Comparison of ENCODE assay signal across 23 mouse cellular contexts in genomic region chr4:37647051-37647450, GRCm38 (mm10).
DNase-seq lines count a peak whose midpoint lies in the region; ATAC-seq and TF ChIP-seq lines count a peak whose summit lies in the region.
"Had no signal": no experiment of that assay in that cellular context is flagged by ENCODE, and none has a peak within 500 bp of the region (broad histone marks: within the 10 kb centered on the region; RNA-seq: fewer than 3 reads in every experiment).

No protein-coding gene starts in this region.

- H3K9ac ChIP-seq in embryonic facial prominence, embryonic 14.5 days (ENCODE audit: low read depth, low read length), result no peak overlapping the region
- no peak overlapping the region for H3K9ac ChIP-seq in midbrain, embryonic 12.5 days (replicated peaks)
- no peak overlapping the region for H3K9ac ChIP-seq in midbrain, embryonic 11.5 days (ENCODE audit: low read length)
- H3K9ac ChIP-seq: embryonic facial prominence, embryonic 15.5 days; heart, embryonic 13.5 days; hindbrain, embryonic 13.5 days; limb, embryonic 13.5 days; liver, embryonic 13.5 days; lung, embryonic 15.5 days had no signal

- no peak for TF ChIP-seq POLR2A in brain, embryonic 14.5 days (IDR thresholded peaks at IDR 0.05; ENCODE audit: borderline replicate concordance, extremely low read depth, insufficient read depth, insufficient read length, poor library complexity, severe bottlenecking)

- H3K27me3 ChIP-seq in embryonic facial prominence, embryonic 14.5 days (replicated peaks; ENCODE audit: control insufficient read depth, insufficient read depth, low read length), result no peaks in the 10 kb centered on the region
- no peaks in the 10 kb centered on the region for H3K27me3 ChIP-seq in embryonic facial prominence, embryonic 10.5 days (replicated peaks; ENCODE audit: low read depth, poor library complexity, severe bottlenecking)
- H3K27me3 ChIP-seq in midbrain, embryonic 12.5 days, result no peaks in the 10 kb centered on the region
- H3K27me3 ChIP-seq in midbrain, embryonic 11.5 days (ENCODE audit: control insufficient read depth, insufficient read depth, low read length), result no peaks in the 10 kb centered on the region
- H3K27me3 ChIP-seq: embryonic facial prominence, embryonic 15.5 days; heart, embryonic 13.5 days; hindbrain, embryonic 13.5 days; limb, embryonic 13.5 days; liver, embryonic 13.5 days; lung, embryonic 15.5 days had no signal

- ATAC-seq in embryonic facial prominence, embryonic 14.5 days (ENCODE audit: low read depth), result no peak
- 0 out of 2 replicates have a peak, but pooled peaks have one; percentile 9 for ATAC-seq in midbrain, embryonic 12.5 days (ENCODE audit: low FRiP score, low read depth)
- ATAC-seq in midbrain, embryonic 11.5 days (ENCODE audit: low FRiP score), result no peak
- ATAC-seq: CD4-positive, CD25-positive, alpha-beta regulatory T cell, adult 4 months had no signal

- WGBS in embryonic facial prominence, embryonic 14.5 days, result 48% methylated on average over 1 of the region's 1 CpGs
- WGBS in embryonic facial prominence, embryonic 10.5 days, result 81% methylated on average over 1 of the region's 1 CpGs
- WGBS in midbrain, embryonic 12.5 days, result 61% methylated on average over 1 of the region's 1 CpGs
- WGBS in midbrain, embryonic 11.5 days, result 66% methylated on average over 1 of the region's 1 CpGs

- no peak overlapping the region for H3K4me2 ChIP-seq in embryonic facial prominence, embryonic 14.5 days (ENCODE audit: low read depth, low read length)
- H3K4me2 ChIP-seq in midbrain, embryonic 12.5 days (replicated peaks), result no peak overlapping the region
- H3K4me2 ChIP-seq in midbrain, embryonic 11.5 days, result no peak overlapping the region
- H3K4me2 ChIP-seq: embryonic facial prominence, embryonic 15.5 days; heart, embryonic 13.5 days; hindbrain, embryonic 13.5 days; limb, embryonic 13.5 days; liver, embryonic 13.5 days; lung, embryonic 15.5 days had no signal

- H3K27ac ChIP-seq in embryonic facial prominence, embryonic 14.5 days (replicated peaks; ENCODE audit: low read depth, low read length), result no peak overlapping the region
- no peak overlapping the region for H3K27ac ChIP-seq in embryonic facial prominence, embryonic 10.5 days (replicated peaks)
- H3K27ac ChIP-seq in midbrain, embryonic 12.5 days (replicated peaks), result no peak overlapping the region
- H3K27ac ChIP-seq in midbrain, embryonic 11.5 days (ENCODE audit: low read depth, low read length), result no peak overlapping the region
- H3K27ac ChIP-seq: embryonic facial prominence, embryonic 15.5 days; heart, adult 2 months; heart, embryonic 13.5 days; hindbrain, embryonic 13.5 days; limb, embryonic 13.5 days; liver, embryonic 13.5 days; lung, embryonic 15.5 days had no signal

- TF ChIP-seq CTCF in brain, embryonic 14.5 days (IDR thresholded peaks at IDR 0.05; ENCODE audit: borderline replicate concordance, extremely low read depth, insufficient read depth, insufficient read length), result no peak

- H3K4me3 ChIP-seq in embryonic facial prominence, embryonic 14.5 days (ENCODE audit: low read depth, low read length), result no peak overlapping the region
- H3K4me3 ChIP-seq in embryonic facial prominence, embryonic 10.5 days, result no peak overlapping the region
- H3K4me3 ChIP-seq in midbrain, embryonic 12.5 days, result no peak overlapping the region
- no peak overlapping the region for H3K4me3 ChIP-seq in midbrain, embryonic 11.5 days (ENCODE audit: low read depth, low read length)
- H3K4me3 ChIP-seq: embryonic facial prominence, embryonic 15.5 days; heart, adult 2 months; heart, embryonic 13.5 days; hindbrain, embryonic 13.5 days; limb, embryonic 13.5 days; liver, embryonic 13.5 days; lung, embryonic 15.5 days had no signal

- no peaks in the 10 kb centered on the region for H3K36me3 ChIP-seq in embryonic facial prominence, embryonic 14.5 days (ENCODE audit: control insufficient read depth, insufficient read depth, low read length)
- H3K36me3 ChIP-seq in embryonic facial prominence, embryonic 10.5 days (replicated peaks), result no peaks in the 10 kb centered on the region
- no peaks in the 10 kb centered on the region for H3K36me3 ChIP-seq in midbrain, embryonic 12.5 days
- no peaks in the 10 kb centered on the region for H3K36me3 ChIP-seq in midbrain, embryonic 11.5 days (ENCODE audit: control insufficient read depth, insufficient read depth, low read length)
- H3K36me3 ChIP-seq: embryonic facial prominence, embryonic 15.5 days; heart, embryonic 13.5 days; hindbrain, embryonic 13.5 days; limb, embryonic 13.5 days; liver, embryonic 13.5 days; lung, embryonic 15.5 days had no signal

- no peaks in the 10 kb centered on the region for H3K4me1 ChIP-seq in embryonic facial prominence, embryonic 14.5 days (ENCODE audit: control insufficient read depth, insufficient read depth, low read length)
- H3K4me1 ChIP-seq in embryonic facial prominence, embryonic 10.5 days, result no peaks in the 10 kb centered on the region
- no peaks in the 10 kb centered on the region for H3K4me1 ChIP-seq in midbrain, embryonic 12.5 days
- no peaks in the 10 kb centered on the region for H3K4me1 ChIP-seq in midbrain, embryonic 11.5 days (ENCODE audit: control insufficient read depth, insufficient read depth, low read length)
- H3K4me1 ChIP-seq: embryonic facial prominence, embryonic 15.5 days; heart, embryonic 13.5 days; hindbrain, embryonic 13.5 days; limb, embryonic 13.5 days; liver, embryonic 13.5 days; lung, embryonic 15.5 days had no signal

- peak; percentile 38 for DNase-seq in embryonic facial prominence, embryonic 14.5 days (ENCODE audit: low spot score)
- no peak for DNase-seq in embryonic facial prominence, embryonic 10.5 days (ENCODE audit: low spot score)
- peak; percentile 3 for DNase-seq in kidney, adult 9 months
- no peak for DNase-seq in kidney, adult 18-20 months
- DNase-seq in midbrain, embryonic 11.5 days (ENCODE audit: low spot score, missing footprints), result no peak
- peak; percentile 74 for DNase-seq in brain, embryonic 14.5 days (ENCODE audit: low read depth)
- DNase-seq: adrenal gland, postnatal 36 days; cerebellum, adult 18-20 months; cerebellum, postnatal 36 days; embryo, embryonic 11 days; gastrocnemius, postnatal 36 days; heart, adult 2 months; heart, postnatal 14 days; liver, embryonic 13.5 days; lung, postnatal 36 days; thymus, postnatal 14 days had no signal

- no peaks in the 10 kb centered on the region for H3K9me3 ChIP-seq in embryonic facial prominence, embryonic 14.5 days (ENCODE audit: control insufficient read depth, low read length)
- 0 out of 2 replicates have a peak, but pooled peaks cover 2% of the 10 kb centered on the region for H3K9me3 ChIP-seq in embryonic facial prominence, embryonic 10.5 days
- no peaks in the 10 kb centered on the region for H3K9me3 ChIP-seq in midbrain, embryonic 12.5 days
- no peaks in the 10 kb centered on the region for H3K9me3 ChIP-seq in midbrain, embryonic 11.5 days (ENCODE audit: control insufficient read depth, low read length)
- H3K9me3 ChIP-seq: embryonic facial prominence, embryonic 15.5 days; hindbrain, embryonic 13.5 days; limb, embryonic 13.5 days; liver, embryonic 13.5 days; lung, embryonic 15.5 days had no signal

Comparison
In these comparisons a context has a peak if more than half of its experiments do, and no peak if none do; other contexts are left out.
1. DNase-seq: peak in embryonic facial prominence, embryonic 14.5 days (single experiment), kidney, adult 9 months (single experiment) and brain, embryonic 14.5 days (single experiment); none in embryonic facial prominence, embryonic 10.5 days (single experiment), kidney, adult 18-20 months (single experiment) and midbrain, embryonic 11.5 days (single experiment).